Mouse (Mus musculus): Measurements from ENCODE around the gene Muc20.

Muc20 gene

DNA sequence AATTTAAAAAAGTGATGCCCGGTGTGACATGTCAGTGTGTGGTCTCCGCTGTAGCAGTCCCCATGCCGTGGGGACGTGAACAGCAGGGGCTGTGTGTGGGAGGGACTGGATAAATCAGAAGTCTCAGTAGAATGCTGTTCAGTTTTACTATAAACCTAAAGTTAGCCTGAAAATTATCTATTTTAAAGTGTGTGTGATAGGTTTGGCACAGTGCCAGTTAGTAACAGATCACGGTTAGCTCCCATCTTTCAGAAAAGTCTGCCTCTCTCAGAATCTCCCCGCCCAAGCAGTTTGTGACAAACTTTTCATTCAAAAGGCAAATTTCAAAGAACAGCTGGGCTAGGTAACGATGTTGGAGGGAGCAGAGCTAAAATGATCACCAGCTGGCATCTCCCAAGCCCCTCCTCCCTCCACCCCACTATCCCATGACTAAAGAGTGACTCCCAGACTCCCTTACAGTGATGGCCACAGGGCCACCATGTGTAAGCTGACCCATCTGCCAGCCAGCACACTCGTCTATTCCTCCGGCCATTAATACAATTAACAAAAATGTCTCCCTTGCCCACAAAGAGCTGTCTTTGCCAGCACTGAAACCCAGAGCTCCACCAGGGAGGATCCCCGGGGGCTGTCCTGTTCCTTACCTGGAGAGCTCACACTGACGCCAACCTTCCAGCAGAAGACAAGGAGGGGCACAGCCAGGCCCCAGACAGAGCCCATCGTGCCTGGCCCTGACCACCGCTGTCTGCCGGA is 384 bp downstream of the Muc20 start:
- DNase-seq (ENCODE audit: low read depth): no peak

DNA sequence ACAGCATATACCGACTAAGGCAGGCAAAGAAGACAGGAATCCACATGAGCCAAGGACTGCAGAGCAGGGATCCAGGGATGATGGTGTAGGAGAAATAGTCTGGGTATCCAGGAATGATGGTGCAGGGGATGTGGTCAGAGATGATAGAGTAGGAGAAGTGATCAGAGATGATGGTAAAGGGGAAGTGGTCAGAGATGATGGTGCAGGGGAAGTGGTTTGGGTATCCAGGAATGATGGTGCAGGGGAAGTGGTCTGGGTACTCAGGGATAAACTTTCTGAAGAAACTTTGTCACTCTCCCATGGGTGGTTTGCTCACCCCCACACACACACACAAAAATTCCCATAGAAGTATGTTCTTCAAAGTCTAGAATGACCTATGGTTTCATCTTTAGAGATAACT is 2.1 kb downstream of the Muc20 start:
- DNase-seq (ENCODE audit: low read depth): peak; percentile 71

DNA sequence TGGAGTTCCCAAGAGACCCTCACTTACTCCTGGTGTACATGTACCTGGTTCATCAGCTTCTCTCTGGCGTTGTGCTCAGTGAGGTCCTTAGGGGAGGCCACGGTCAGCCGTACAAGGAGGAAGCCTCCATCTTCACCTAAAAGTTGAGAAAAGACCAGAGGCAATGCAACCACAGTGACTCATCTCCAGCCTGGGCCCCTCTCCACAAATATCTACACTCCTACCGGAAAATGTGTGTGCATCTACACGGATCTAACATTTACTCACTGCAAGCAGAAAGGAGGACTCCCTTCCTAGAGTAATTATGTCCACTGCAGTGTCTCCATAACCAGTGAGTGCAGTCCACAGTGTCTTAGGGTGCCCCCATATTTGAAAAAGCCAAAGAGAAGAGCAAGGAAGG is 7.2 kb downstream of the Muc20 start:
- peak; percentile 61 for DNase-seq (ENCODE audit: low read depth)

- DNase-seq (ENCODE audit: low read depth): no peak
Observed at GRCm38 (mm10) chr16:32784840-32785239, 12.4 kb downstream of the Muc20 start.

DNA sequence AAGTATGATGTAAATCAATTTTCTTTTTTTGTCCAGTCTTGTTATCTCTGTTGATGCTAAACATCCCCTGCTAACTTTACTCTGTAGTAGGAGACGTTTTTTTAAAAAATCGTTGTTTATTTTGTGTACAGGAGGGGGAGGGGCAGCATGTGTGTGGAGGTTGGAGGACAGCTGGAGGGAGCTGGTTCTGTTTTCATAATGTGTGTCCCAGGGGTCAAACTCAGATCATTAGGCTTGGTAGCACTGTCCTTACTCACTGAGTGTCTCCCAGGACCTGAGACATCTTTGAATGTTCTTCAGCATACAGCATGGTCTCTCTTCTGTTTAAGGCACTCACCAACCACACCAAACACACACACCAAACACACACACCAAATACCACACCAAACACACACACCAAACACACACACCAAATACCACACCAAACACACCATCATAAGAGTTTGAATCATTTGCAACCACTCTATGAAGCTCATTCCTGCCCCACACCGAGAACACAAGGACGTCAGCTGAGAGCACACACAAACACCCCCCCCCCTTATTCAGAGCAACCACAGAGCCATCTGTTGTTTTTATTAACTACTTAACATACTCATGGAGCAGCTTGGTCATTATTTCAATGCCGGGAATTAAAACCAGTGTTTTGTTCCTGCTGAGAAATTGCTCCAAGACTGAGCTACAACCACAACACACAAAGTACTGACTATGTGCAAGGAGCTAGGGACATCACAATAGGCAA is 13.7 kb downstream of the Muc20 start:
- DNase-seq (ENCODE audit: low read depth): no peak

- no peak for DNase-seq (ENCODE audit: low read depth)
Observed at GRCm38 (mm10) chr16:32778956-32779355, 18.3 kb downstream of the Muc20 start.

DNA sequence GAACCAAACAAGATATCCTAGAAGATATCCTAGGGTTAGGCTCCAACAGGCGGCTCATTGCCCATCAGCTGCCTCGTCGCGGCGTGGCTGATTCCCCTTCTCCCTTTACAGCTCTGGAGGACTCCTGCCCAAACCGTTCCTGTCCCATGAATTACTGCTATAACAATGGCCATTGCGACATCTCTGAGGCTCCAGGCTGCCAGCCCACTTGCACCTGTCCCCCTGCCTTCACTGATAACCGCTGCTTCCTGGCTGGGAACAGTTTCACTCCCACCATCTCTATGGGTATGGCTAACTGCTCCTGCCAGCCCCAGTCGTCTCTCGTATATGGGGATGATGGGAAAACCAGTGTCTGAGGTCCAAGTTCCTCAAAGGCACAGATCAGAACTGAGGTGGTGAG is 20.6 kb downstream of the Muc20 start:
- DNase-seq (ENCODE audit: low read depth): no peak

- DNase-seq (ENCODE audit: low read depth): no peak
Observed at GRCm38 (mm10) chr16:32766904-32767303, 30.3 kb downstream of the Muc20 start.

DNA sequence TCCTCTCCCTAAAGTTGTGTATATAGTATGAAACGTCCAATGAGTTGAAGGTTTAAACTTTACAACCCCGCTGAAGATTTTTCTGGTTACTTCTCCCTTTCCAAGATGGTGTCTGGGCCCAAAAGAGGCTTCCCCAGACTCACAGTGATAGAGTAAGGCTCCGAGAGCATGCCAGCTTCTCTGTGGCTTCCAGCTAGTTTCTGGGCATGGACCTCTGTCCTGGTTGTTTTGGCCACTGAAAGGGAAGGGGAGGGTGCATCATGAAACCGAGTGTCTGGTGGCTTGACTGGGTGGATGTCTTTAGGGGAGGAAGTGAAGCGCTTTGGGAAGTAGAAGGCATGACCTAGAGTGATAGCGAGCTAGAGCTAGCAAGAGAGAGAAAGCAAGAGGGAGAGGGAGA is 32.3 kb downstream of the Muc20 start:
- no peak for DNase-seq (ENCODE audit: low read depth)

DNA sequence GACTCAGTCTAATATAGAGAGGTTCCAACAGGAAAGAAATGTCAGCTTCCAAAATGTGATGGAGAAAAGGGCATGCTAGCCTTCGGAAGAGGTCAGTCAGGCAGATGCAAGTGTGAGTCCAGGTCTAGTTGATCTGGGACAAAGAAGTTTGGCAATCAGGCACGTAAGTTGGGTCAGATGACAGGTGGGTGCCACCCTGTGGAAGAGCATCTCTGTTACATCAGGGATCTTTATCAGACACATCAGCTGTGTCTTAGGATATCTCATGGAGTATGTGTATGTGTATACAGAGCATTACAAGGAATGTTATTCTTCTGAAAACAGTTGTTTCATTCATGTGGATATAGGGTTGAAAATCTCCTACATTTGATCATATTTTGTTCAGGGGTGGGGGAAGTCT is 32.7 kb downstream of the Muc20 start:
- DNase-seq (ENCODE audit: low read depth): no peak

DNA sequence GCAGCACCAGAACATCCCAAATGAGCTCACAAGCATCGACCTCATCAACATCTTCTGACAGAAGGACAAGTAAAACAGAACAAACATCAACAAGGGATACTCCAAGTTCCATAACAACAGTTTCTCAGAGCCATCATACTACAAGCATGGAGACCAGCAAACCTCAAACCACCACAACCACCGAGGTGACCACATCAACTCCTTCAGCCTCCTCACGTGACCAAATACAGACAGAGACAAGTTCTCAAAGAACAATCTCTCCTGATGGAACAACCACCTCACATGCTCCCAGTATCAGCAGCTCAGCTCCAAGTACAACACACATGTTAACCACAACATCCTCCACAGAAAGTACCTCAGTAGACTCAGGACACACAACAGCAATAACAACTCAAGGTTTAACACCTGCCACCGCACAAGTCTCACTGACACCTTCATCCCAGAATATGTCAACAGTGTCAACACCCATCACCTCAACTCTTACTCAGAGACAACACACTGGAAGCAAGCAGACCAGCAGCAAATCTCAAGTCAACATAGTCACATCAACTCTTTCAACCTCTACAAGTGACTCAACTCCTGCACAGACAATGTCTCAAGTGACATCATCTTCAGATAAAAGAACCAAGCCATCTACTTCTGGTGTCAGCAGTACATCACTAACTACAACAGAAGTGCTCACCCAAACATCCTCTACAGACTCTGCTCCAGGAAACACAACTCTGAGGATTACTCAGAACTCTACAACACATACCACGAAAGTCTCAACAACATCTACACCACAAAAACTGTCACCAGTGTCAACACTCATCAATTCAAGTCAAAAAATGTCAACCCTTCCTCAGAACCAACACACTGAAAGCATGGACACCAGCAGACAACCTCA is 46.8 kb downstream of the Muc20 start:
- DNase-seq (ENCODE audit: low read depth): peak; percentile 21

GRCm38 (mm10) chr16:32745852-32746251 is 51.4 kb downstream of the Muc20 start:
- DNase-seq (ENCODE audit: low read depth): peak; percentile 33

DNA sequence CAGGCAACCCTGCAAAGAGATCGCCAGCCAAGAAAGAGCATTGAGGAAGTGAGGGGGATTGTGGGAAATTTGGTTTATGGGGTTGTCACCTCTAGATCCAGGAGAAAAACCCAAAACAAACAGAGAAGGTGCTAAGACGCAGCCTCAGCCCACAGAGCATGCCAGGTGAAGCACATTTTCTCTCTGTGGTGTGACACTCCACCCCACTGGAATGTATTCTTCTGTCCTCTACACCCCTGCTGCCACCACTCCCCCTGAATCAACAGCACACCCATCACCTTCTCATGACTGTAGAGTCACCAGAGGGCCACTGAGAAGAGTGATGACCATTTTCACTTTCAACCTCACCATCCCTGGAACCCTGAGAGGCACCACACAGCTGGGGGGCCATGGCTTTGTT is 54.5 kb downstream of the Muc20 start:
- DNase-seq (ENCODE audit: low read depth): no peak

DNA sequence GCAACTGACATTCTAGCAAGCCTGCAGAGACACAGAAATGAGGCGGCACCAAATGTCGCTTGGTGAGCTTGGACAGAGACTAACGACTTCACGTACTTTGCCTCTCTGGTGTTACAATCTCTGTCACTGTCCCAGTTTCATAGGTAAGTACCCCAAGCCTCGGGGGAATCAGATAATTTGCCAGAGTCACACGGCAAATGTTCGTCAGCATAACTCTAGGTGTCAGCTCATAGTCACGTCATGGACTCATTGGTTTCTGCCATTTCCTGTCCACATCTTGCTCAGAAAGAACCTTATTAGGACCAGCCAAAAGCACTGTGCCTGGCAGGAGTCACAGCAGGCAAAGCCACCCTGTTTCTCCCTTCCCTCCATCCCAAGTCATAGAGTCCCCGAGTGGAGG is 55.9 kb downstream of the Muc20 start:
- DNase-seq (ENCODE audit: low read depth): no peak

GRCm38 (mm10) chr16:32740003-32740663 is 57.1 kb downstream of the Muc20 start:
- no peak for DNase-seq (ENCODE audit: low read depth)

DNA sequence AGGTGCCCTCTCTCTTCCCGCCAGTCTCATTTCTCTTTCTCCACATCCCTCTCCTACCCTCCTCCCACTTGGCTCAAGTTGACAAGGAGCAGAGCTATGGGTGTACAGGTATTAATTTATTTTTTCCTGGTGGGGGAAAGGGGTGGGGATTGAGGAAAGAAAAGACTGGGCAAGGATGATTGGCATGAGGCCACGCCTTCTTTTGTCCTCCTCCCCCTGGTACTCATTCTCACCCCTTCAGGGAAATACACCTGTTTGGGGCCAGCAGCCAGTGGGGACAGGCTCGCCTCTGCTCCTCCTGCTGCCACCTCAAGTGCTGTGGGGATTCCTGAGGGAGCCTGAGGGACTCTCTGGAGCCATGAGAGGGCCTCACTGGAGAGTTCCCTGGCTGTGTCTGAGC is 61.2 kb downstream of the Muc20 start:
- DNase-seq (ENCODE audit: low read depth): no peak

DNA sequence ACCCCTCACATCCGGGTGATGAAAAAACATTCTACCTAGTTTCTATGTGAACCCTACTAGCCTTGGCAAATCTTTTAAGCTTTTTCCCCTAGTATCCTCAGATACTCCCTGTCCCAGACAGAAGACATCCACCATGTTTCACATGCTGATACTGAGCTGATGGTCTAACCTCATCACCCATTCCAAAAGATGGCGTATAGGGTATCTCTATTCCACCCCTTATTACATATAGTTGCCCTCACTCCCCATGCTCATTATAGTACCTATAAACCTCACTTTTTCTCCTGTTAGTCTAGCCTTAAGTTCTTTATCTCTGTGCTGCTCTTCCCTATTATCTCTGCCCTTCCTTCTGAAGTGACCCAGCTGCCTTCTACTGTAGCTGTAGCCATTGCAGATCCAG is 61.6 kb downstream of the Muc20 start, which contains the start of gene Muc4:
Gene Muc4 (plus strand): TSS at position 301 of the 400 bp plus-strand sequence.
- no peak for DNase-seq (ENCODE audit: low read depth)

- no peak for DNase-seq (ENCODE audit: low read depth)
Observed at GRCm38 (mm10) chr16:32733213-32733612, 64.0 kb downstream of the Muc20 start.

GRCm38 (mm10) chr16:32728730-32729129 is 68.5 kb downstream of the Muc20 start:
- no peak for DNase-seq (ENCODE audit: low read depth)

- DNase-seq (ENCODE audit: low read depth): no peak
Observed at GRCm38 (mm10) chr16:32728240-32728639, 69.0 kb downstream of the Muc20 start.

Measured in 416B (cell line).